Mouse (Mus musculus) heart, adult 11 months (tissue): Measurements from ENCODE around the gene Klhdc8b.

Experiments
- DNase-seq: peaks from one replicate; pipeline ENCODE4 v3.0.0; 2022

Klhdc8b gene

GRCm38 (mm10) chr9:108481520-108482210 is 20.3 kb upstream of the Klhdc8b start:
- peak; percentile 96 for DNase-seq

- peak; percentile 92 for DNase-seq
Measured at GRCm38 (mm10) chr9:108480813-108481519, 19.6 kb upstream of the Klhdc8b start.

DNA sequence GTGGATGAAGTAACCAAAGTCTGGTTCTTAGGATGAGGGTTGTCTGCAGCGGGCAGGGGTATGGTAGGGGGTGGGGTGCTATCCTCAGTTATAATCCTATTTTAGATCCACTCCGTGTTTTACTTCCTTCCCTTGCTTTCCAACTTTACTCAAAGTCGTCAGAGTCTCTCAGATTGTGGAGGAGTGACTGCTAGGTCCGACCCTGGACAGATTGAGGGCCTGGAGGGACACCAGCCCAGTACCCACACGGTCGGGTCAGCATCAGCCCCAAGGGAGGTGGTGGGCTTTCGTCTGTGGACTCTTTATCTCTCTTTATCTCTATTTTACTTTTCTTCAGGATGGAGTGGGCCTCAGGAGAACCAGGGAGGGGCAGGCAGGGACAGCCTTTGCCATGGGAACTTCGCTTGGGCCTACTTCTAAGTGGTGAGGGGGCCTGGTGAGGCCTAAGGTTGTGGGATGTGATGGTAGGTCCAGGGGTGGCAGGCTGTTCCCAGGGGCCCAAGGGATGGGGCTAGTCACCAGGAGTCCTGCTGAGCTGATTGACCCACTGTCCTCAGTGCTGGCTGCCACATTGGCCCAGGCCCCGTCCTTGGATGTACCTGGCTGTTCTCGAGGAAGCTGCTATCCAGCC is 18.5 kb upstream of the Klhdc8b start, which contains the start of gene Lamb2:
Gene Lamb2, plus strand, starts transcription at position 16 of the 631 bp plus-strand sequence.
- DNase-seq: peak; percentile 98

DNA sequence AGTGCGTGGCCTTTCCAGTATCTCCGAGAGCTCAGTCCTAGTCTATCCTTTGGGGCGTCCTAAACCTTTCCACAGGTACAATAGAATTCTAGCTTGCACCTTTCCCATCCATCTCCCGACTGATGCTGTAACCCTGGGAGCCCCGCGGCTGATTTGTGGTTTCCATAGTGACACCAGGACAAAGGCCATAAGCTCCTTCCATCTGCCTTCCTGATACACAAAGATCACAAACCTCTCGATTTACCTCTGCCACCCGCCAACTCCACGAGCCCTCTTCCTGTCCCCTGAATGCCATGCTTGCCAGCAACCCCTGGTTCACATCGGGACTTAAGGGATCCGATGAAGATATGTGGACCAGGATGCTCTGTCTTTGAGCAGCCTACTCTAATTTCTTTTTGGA is 17.9 kb upstream of the Klhdc8b start:
- DNase-seq: peak; percentile 93

DNA sequence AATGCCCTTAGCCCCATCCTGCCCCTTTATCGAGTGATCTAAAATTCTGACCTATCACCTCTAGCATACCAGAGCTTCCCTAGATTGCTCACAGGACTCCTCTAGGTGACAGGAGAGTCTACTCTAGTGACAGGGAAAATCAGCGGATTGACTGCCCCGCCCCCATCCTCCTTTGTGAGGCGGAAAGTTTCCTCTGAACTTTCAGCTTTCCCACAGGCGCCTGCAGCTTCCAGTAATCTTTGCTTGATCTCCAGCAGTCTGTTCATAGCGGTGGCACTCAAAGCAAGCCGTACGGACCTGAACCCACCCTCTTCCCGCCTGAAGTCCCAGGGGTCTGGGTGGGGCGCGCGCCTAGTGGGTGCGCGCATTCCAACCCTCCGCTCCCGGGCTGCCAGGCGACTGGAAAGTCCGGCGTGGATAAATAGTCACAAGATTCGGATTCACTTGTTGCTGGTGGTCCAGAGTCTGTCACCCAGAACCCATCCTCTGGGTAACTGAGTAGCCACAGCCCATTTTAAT is 17.3 kb upstream of the Klhdc8b start:
- DNase-seq: peak; percentile 99

DNA sequence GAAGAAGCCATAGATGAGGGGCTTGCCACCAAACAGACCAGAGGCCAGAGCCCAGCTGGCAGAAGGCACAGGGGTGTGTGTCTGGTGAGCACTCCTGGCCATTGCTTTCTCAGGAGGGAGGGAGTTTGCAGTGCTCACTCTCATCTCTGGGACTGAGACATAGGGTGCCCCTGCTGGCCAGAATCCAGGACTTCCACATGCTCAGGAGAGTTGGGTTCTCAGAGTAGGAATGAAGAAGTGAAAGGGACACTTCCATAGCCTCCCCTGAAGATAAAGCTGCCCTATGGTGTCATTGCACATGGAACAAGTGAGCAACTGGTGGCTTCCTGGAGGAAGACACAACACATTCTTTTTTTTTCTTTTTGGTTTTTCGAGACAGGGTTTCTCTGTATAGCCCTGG is 13.1 kb upstream of the Klhdc8b start:
- DNase-seq: no peak

DNA sequence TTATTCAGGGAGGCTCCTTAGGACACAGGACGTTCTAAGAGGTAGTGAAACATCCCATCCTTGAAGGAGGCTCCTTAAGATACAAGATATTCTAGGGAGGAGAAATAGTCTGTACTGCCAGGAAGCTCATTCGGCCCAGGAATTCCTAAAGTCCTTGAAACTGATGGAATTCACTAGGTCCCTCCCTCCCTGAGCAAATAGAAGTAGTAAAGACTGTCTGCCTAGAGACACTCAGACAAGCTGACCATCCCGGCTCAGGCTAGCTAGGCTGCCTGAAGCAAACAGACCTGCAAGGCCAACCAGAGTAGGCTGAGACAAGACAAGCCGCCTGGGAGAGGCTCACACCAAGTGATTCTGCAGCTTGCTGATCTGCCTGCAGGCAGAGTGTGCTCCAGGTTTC is 8.5 kb upstream of the Klhdc8b start:
- DNase-seq: peak; percentile 70

DNA sequence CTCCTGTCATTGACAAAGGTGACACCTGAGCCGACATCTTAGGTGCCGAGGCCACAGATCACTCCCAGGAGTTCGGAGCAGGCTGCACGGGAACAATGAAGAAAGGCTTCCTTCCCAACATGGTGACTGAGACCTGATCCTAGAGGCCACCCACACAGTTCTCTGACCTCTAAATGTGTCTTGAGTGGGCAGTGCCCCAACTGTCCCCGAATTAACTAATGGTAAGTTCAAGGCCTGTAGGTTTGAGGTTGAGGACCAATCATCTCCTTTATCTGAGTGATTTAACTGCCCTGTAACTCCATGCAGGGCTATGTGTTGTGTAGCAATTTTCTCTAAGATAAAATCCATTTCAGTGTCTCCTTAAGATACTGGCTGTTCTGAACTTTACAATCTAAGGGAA is 8.0 kb upstream of the Klhdc8b start:
- DNase-seq: no peak

- DNase-seq: peak; percentile 66
Measured at GRCm38 (mm10) chr9:108466219-108466618, 4.8 kb upstream of the Klhdc8b start.

DNA sequence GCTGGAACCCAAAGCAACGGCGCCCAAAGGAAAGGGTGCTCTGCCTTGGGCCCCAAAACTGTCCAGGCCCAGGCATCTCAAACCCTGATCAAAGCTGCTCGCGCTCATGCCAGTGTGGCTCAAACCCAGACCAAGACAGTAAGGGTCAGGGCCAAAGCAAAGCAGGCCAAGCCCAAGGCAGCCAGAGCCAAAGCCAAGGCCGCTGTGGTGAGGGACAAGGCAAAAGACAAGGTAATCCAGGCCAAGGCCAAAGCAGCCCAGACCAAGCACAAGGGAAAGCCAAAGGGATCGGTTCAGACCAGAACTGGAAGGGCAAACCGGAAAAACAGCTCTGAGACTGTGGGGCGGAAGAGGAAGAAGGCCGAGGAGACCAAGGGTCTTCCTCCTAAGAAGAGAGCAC is 2.3 kb upstream of the Klhdc8b start:
- peak; percentile 86 for DNase-seq

DNA sequence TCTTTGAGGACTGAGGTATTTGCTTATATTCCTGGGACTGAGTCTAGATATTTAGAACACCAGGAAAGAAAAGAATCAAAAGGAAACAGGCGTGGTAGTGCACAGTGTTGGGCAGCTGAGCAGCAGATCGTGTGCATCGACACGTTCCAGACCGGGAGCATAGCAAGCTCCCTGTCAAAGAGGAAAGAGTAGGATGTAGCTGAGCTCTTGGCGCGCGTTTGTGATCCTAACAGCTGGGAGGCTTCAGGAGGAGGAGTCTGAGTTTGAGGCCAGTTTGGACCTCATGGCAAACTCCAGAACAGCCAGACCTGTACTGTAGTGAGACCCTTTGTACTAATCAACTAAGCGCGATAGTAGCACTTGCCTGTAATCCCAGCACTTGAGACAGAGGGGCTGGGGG is 811 bp upstream of the Klhdc8b start:
- peak; percentile 96 for DNase-seq

DNA sequence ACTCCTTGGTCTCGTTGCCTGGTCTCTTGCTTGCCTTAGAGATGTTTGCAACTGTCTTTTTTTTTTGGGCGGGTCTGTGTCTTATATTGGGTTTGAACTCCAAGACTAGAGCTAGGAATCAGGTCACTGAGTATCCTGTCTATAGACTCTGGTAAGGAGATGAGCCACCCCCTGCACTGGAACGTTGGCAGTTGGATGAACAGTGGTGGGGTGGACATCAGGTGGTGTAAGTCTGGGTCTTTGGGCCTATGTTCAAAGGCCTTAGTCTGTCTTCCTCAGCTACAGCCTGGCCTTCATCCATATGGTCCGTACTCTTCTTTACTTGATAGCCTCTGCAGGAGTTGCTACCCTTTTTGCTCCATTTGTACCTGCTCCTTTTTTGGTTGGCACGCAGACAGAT is 294 bp upstream of the Klhdc8b start:
- DNase-seq: peak; percentile 91

- DNase-seq: peak; percentile 99
Measured at GRCm38 (mm10) chr9:108460319-108461178, 832 bp downstream of the Klhdc8b start, which contains the start of gene Ccdc71. Ccdc71 (plus strand) TSS chr9:108460527.

GRCm38 (mm10) chr9:108459939-108460318 is 1.5 kb downstream of the Klhdc8b start:
- DNase-seq: peak; percentile 91

DNA sequence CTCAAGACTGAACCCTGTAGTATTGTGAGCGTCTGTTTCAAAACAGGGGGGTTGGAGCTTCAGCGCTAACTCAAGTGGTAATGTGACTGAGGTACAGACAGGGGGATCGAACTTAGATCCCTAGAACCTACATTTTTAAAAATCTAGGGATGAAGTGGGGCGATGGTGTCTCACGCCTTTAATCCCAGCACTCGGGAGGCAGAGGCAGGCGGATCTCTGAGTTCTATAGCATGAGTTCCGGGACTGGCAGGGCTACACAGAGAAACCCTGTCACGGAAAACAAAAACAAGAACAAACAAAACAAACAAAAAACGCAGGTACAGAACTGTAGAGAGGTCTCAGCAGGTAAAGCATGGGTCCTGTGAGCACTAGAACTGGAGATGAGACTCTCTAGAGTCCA is 4.4 kb downstream of the Klhdc8b start:
- peak; percentile 66 for DNase-seq

DNA sequence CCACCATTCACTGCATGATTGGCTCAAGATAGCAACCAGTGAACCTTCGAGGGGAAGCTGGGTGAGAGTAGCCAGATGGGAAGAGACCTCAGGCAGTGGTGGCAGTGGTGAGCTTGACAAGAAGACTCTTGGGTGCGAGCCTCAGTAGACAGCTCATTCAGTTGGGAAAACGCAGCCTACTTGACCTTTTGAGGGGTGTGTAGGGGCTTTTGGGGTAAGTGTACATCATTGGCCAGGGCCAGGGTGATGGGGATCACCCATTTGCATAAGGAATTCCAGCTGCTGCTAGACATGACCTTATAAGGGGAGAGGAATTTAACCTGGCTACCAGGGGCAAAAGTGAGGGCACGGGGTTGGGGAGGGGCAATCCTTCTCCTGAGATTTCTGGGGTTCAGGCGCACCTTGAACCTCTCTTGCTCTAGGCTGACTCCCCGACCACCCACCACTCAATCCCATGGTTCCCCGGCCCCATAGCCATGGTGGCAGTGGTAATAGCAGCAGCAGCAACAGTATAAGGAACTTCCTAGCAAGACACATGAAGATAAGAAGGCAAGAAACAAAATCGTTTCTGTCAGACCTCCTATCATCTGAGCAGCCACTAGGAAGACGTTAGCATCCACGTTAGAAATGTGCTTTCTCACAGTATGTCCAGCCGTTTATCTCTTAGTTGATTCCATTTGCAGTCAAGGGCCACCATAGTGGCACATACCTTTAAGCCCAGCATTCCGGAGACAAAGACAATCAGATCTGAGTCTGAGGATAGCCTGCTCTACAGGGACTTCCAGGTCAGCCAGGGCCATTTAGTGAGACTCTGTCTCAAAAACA is 5.4 kb downstream of the Klhdc8b start:
- DNase-seq: peak; percentile 60

- DNase-seq: no peak
Measured at GRCm38 (mm10) chr9:108454429-108454828, 7.0 kb downstream of the Klhdc8b start.

DNA sequence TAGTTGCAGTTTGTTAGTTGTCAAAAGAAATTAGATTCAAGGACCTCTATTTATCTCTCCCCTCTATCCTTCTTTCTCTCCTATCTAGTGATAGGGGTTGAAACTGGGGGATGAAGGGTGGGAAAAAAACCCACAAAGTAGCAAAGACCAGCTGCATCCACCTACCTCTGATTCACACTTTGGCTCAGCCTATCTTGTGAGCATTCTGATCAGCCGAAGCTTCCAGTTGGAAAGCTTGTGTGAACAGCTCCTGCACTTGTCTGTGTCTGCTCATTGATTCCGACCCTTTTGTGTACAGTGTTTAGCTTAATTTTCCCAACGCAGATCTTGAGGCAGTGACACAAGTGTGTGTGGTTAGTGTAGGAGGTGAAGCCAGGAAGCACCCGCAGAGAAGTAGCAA is 7.9 kb downstream of the Klhdc8b start:
- DNase-seq: no peak

- no peak for DNase-seq
Measured at GRCm38 (mm10) chr9:108452911-108453310, 8.5 kb downstream of the Klhdc8b start.

GRCm38 (mm10) chr9:108452291-108452906 is 9.0 kb downstream of the Klhdc8b start:
- peak; percentile 98 for DNase-seq

GRCm38 (mm10) chr9:108451519-108452160 is 9.7 kb downstream of the Klhdc8b start:
- no peak for DNase-seq
